Mouse (Mus musculus) adrenal gland, adult 10 weeks (tissue): Measurements from ENCODE around the gene Ccdc189. TPM values are rescaled to one million over a fixed set of nuclear protein-coding genes. Genes with fewer than 3 reads are reported as not detected.

Experiments used
- polyA plus RNA-seq: library from polyadenylated mRNA; stranded (reverse); fragments of 350-450 nt; fragmentation: Illumina TruSeq; extraction: RNeasy Lipid Tissue Mini Kit (QIAGEN cat#74804); gene quantifications from one replicate; pipeline ENCODE4 v1.2.3, GENCODE M21; 2014; ENCODE audit warnings: low read depth, low replicate concordance

The Ccdc189 gene
- polyA plus RNA-seq, result 1.6 TPM

DNA sequence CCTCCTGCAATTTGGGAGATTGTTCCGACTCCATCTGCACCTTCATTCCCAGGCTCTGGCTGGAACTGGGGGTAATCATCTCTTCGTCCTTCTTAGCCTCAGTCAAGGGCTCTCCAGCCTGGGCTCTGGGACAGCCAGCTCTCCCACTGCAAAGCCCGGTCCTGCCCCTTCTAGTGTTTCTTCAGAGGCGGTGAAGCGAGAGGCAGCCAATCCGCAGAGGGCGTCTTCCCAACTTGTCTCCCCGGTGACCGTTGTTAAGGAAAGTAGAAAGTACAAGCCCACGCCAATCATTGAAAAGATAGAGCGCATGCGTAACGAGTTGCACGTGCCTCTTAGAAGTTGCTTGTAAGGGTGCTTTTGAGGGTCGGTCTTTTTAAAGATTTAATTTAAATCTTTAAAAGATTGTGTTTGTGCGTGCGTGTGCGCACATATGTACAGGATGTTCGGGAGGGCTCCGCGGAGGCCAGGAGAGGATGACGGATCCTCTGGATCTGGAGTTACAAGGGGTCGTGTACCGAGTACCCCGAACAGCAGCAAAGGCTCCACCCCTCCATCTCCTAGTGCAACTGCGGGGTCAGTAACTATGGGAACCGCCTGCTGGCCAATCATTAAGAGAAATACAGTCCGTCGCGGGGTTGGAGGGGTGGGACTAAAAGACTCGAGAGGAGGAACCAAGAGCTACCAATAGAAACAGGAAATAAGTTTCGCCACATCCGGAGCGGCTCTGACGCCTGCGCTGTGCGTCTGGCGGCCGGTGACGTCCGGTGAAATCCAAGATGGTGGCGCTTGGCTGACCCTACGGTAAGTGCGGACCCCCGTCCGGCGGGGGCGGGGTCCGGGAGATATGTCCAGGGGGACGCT is at the start of gene Ccdc189, which contains the start of gene Rnf40:
Gene Ccdc189 (minus strand): TSS at position 585 of the 861 bp plus-strand sequence.
Gene Rnf40 (plus strand): TSS at position 757 of the 861 bp plus-strand sequence.

DNA sequence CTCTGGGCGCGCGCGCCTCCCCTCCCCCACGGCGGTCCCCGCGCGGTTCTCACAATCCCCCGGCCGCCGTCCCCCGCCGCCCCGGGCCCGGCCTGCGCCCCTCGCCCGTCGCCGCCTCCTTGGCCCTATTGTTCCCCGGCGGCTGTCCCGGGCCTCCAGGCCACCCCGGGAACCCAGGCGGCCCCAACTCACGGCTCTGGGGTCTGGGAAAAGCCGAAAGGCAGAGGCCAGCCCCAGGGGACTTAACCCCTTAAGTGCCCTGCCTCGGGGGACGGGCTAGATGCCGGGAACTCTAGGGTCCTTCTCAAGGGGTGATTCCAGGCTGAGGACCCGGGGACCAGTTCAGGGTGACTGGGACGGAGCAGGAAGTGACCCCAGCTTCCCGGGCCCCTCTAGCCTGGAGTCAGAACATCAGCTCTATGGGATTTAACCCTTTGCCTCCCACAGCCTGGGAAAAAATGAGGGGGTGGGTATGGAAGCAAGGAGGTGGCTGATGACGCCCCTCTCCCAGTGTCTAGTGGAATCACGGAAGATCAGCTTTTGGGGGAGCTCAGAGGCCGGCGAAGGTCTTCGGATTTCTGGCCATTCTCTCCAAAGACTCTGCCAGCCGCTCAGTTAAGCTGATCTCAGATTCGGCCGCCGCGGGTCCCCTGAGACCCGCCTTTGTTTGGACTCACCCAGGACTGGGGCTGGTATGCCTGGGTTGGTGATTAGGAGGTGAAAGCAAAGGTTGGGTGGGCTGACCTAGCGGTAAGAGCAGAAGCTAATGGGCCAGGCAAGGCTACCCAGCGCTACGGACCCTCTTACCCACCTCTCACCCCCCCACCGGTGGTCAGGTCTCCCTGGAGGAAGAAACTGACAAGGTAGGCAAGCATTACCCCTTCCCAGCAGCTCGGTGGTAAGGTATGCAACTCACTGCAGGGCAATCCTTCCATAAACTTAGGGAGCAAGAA is 26.8 kb upstream of the Ccdc189 start, which contains the start of gene Zfp629:
Gene Zfp629 (minus strand): TSS at position 907 of the 953 bp plus-strand sequence.

DNA sequence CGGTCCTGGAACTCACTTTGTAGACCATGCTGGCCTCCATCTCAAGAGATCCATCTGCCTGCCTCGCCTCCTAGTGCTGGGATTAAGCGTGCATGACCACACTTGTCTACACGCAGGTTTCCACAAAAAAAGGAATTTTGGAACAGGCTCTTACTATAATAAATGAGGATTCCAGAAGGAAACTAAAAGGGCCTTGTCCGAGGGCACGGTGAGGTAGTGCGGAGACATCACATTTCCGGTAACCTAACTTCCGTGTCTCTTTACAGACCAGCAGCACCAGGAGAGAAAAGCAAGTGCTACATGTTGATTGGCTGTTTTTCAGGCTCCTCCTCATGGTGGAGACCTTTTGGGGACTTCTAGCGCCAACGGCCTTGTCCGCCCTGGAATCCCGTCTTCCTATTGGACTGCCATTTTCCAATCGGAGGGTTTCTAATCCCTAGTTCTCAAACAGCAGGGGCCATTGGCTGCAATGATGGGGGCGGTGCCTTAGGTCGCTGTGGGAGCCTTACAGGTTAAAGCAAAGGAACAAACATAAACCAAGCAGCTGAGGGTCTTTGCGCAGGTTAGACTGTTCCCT is 15.4 kb downstream of the Ccdc189 start, which contains the start of gene Phkg2:
Gene Phkg2 (plus strand): TSS at position 446 of the 577 bp plus-strand sequence.

DNA sequence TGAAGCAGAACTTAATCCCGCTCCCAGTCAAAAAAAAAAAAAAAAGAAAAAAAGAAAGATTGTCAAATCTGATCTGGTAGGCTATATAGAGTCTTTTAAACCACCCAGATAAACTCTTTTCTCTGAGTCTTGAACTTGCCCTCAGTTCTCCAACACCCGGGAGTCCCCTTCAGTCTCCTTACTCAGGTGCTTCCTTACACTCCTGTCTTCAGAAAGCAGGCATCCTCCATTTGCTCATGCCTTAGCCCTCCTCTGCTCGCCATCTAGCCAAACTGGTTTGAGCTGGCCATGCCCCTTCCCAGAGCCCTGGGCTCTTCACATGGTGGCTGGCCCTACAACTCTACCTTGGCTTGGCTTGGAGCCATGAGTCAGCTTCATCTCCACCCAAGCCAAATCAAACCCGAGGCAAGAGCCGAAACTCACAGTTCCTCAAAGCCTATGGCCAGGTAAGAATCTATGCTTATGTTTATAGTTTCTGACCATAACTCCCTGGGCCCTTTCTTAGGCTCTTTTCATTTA is 27.0 kb downstream of the Ccdc189 start, which contains the start of gene Tmem265:
Gene Tmem265 (plus strand): TSS at position 51 of the 519 bp plus-strand sequence.

Other genes starting within 250 kb of the Ccdc189 start
- gene Zfp768, start 243.0 kb downstream of the Ccdc189 start, polyA plus RNA-seq, result 3.0 TPM
- 2.9 TPM for gene Zfp747, start 212.5 kb downstream of the Ccdc189 start, polyA plus RNA-seq
- 1.7 TPM for gene 9130019O22Rik, start 201.4 kb downstream of the Ccdc189 start, polyA plus RNA-seq
- gene E430018J23Rik, start 195.0 kb downstream of the Ccdc189 start, polyA plus RNA-seq, result 1.1 TPM
- 3.1 TPM for gene Zfp764, start 181.8 kb downstream of the Ccdc189 start, polyA plus RNA-seq
- gene Zfp688, start 166.5 kb downstream of the Ccdc189 start, polyA plus RNA-seq, result 2.0 TPM
- 1.9 TPM for gene Zfp689, start 139.4 kb downstream of the Ccdc189 start, polyA plus RNA-seq
- gene Prr14, start 129.0 kb downstream of the Ccdc189 start, polyA plus RNA-seq, result 25.5 TPM
- 6.2 TPM for gene Fbrs, start 109.4 kb downstream of the Ccdc189 start, polyA plus RNA-seq
- 10.6 TPM for gene Srcap, start 76.6 kb downstream of the Ccdc189 start, polyA plus RNA-seq
- gene Gm42715, start 69.0 kb downstream of the Ccdc189 start, polyA plus RNA-seq, result 4.8 TPM
- not detected for gene Tmem265, start 27.2 kb downstream of the Ccdc189 start, polyA plus RNA-seq
- gene Phkg2, start 15.3 kb downstream of the Ccdc189 start, polyA plus RNA-seq, result 16.0 TPM
- gene Rnf40, start 172 bp upstream of the Ccdc189 start, polyA plus RNA-seq, result 1.5 TPM
- 7.7 TPM for gene Zfp629, start 27.2 kb upstream of the Ccdc189 start, polyA plus RNA-seq
- 5.5 TPM for gene Bcl7c, start 120.3 kb upstream of the Ccdc189 start, polyA plus RNA-seq
- 2.6 TPM for gene Ctf1, start 124.1 kb upstream of the Ccdc189 start, polyA plus RNA-seq
- gene Ctf2, start 143.6 kb upstream of the Ccdc189 start, polyA plus RNA-seq, result not detected
- 0.29 TPM for gene Fbxl19, start 155.9 kb upstream of the Ccdc189 start, polyA plus RNA-seq
- gene Orai3, start 181.2 kb upstream of the Ccdc189 start, polyA plus RNA-seq, result 5.6 TPM
- 7.7 TPM for gene Setd1a, start 188.1 kb upstream of the Ccdc189 start, polyA plus RNA-seq
- gene Gm49388, start 197.0 kb upstream of the Ccdc189 start, polyA plus RNA-seq, result not detected
- 17.3 TPM for gene Hsd3b7, start 212.0 kb upstream of the Ccdc189 start, polyA plus RNA-seq
- gene Stx4a, start 235.7 kb upstream of the Ccdc189 start, polyA plus RNA-seq, result 16.9 TPM
- 0.93 TPM for gene Stx1b, start 236.0 kb upstream of the Ccdc189 start, polyA plus RNA-seq